Mouse (Mus musculus) C2C12 (cell line): ENCODE data around the gene Amot. TPM values are rescaled to one million over a fixed set of nuclear protein-coding genes. Genes with fewer than 3 reads are reported as not detected.

Experiments used
- H3K27me3 ChIP-seq: one replicate; pipeline ENCODE4 v1.6.1; 2011; ENCODE audit not compliant: control insufficient read depth, insufficient read depth, insufficient read length
- H3K36me3 ChIP-seq: one replicate; pipeline ENCODE4 v1.6.1; 2011; ENCODE audit not compliant: control insufficient read depth, insufficient read depth
- H3K4me3 ChIP-seq: one replicate; pipeline ENCODE4 v1.5.1; 2011; ENCODE audit warnings: mild to moderate bottlenecking, control low read depth; ENCODE audit not compliant: poor library complexity, insufficient read depth, severe bottlenecking
- H3K79me2 ChIP-seq: one replicate; pipeline ENCODE4 v1.6.1; 2011; ENCODE audit not compliant: control insufficient read depth, insufficient read depth
- H3K79me3 ChIP-seq: one replicate; pipeline ENCODE4 v1.6.1; 2011; ENCODE audit warnings: low read depth, control low read depth
- H3ac ChIP-seq: one replicate; pipeline ENCODE3; 2011; ENCODE audit warnings: low read depth; ENCODE audit not compliant: control insufficient read depth, insufficient read length
- CEBPB ChIP-seq: IDR thresholded peaks from one replicate; pipeline ENCODE4 v1.6.1; 2011; ENCODE audit warnings: low read depth, mild to moderate bottlenecking, control low read depth, moderate library complexity
- CTCF ChIP-seq: IDR thresholded peaks from one replicate; pipeline ENCODE4 v1.5.1; 2011; ENCODE audit not compliant: control insufficient read depth, insufficient read depth, insufficient read length
- FOSL1 ChIP-seq: IDR thresholded peaks from one replicate; pipeline ENCODE4 v1.8.0; 2011; ENCODE audit warnings: mild to moderate bottlenecking, low read length; ENCODE audit not compliant: poor library complexity, insufficient read depth, severe bottlenecking
- MAX ChIP-seq: IDR thresholded peaks from one replicate; pipeline ENCODE4 v1.6.1; 2011; ENCODE audit warnings: mild to moderate bottlenecking, control low read depth
- MYOD1 ChIP-seq: IDR thresholded peaks from one replicate; pipeline ENCODE4 v1.6.1; 2011; ENCODE audit warnings: low read depth; ENCODE audit not compliant: control insufficient read depth, insufficient read length
- MYOG ChIP-seq: IDR thresholded peaks from one replicate; pipeline ENCODE4 v1.6.1; 2011; ENCODE audit not compliant: control insufficient read depth, insufficient read length; ENCODE audit errors: extremely low read depth
- USF1 ChIP-seq: IDR thresholded peaks from one replicate; pipeline ENCODE4 v1.6.1; 2011; ENCODE audit warnings: low read depth, mild to moderate bottlenecking, control low read depth, moderate library complexity
- polyA plus RNA-seq: library from polyadenylated mRNA; unstranded; fragments of >200 nt; fragmentation: generic; extraction: Trizol; gene quantifications from one replicate; pipeline ENCODE4 v1.2.1, GENCODE M21; 2012; ENCODE audit warnings: missing spikeins

Amot gene
- polyA plus RNA-seq, 1 experiment: 7.0 TPM

GRCm38 (mm10) chrX:145477003-145477724 lies 27.8 kb downstream of the Amot start:
- no peaks in the 10 kb centered on the region for H3K79me2 ChIP-seq
- TF ChIP-seq MAX (no peak), CTCF (no peak), USF1 (no peak), MYOG (no peak), FOSL1 (no peak), CEBPB (no peak), MYOD1 (no peak)
- no peaks in the 10 kb centered on the region for H3K36me3 ChIP-seq
- H3K4me3 ChIP-seq: no peak overlapping the region
- no peaks in the 10 kb centered on the region for H3K27me3 ChIP-seq
- H3ac ChIP-seq: no peak overlapping the region
- H3K79me3 ChIP-seq: no peaks in the 10 kb centered on the region

GRCm38 (mm10) chrX:145468264-145468663 lies 36.7 kb downstream of the Amot start:
- Histone ChIP-seq H3K27me3 (no peaks in the 10 kb centered on the region), H3K4me3 (no peak overlapping the region), H3K36me3 (peaks cover 5% of the 10 kb centered on the region), H3K79me3 (no peaks in the 10 kb centered on the region), H3ac (no peak overlapping the region), H3K79me2 (no peaks in the 10 kb centered on the region)
- TF ChIP-seq MYOG (no peak), CTCF (no peak), CEBPB (no peak), FOSL1 (no peak), MAX (no peak), USF1 (no peak), MYOD1 (no peak)

DNA sequence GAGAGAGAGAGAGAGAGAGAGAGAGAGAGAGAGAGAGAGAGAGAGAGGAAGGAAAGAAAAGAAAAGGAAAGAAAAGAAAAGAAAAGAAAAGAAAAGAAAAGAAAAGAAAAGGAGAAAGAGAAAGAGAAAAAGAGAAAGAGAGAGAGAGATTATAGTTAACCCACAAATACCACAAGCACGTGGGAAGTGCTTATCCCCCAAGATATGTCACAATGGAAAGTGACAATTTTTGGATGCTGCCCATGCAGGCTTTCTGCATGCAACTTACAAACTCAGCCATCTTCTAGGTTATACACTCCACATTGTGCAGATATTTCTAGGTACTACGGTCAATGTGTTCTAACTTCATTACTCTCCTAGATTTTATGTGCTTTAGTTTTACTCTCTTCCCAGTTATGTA lies 41.5 kb downstream of the Amot start:
- Histone ChIP-seq H3K27me3 (no peaks in the 10 kb centered on the region), H3K36me3 (peaks cover 24% of the 10 kb centered on the region), H3K79me2 (no peaks in the 10 kb centered on the region), H3K79me3 (no peaks in the 10 kb centered on the region), H3ac (no peak overlapping the region), H3K4me3 (no peak overlapping the region)
- TF ChIP-seq FOSL1 (no peak), CEBPB (peak; percentile 18)

DNA sequence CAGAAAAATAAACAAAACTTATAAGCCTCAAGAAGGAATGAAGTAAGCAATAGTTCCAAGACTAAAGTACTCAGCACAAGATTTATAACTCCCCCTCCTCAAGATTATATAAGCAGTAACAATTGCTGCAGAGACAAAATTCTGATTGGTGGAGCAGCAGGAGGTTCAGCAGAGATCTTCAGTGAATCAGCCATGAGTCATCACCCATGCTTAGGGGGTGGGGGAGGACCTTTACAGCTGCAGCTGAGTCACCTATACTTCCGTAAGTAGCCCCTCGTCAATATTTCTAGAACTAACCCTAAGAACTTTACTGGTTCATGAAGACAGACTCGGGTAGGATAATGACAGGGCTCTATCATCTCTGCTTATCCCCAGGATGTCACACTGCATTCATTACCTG lies 43.6 kb downstream of the Amot start:
- Histone ChIP-seq H3K79me2 (no peaks in the 10 kb centered on the region), H3K36me3 (peaks cover 24% of the 10 kb centered on the region), H3K27me3 (no peaks in the 10 kb centered on the region), H3K79me3 (no peaks in the 10 kb centered on the region), H3ac (no peak overlapping the region), H3K4me3 (no peak overlapping the region)
- TF ChIP-seq FOSL1: peak; percentile 83
- no peak for TF ChIP-seq MYOG

DNA sequence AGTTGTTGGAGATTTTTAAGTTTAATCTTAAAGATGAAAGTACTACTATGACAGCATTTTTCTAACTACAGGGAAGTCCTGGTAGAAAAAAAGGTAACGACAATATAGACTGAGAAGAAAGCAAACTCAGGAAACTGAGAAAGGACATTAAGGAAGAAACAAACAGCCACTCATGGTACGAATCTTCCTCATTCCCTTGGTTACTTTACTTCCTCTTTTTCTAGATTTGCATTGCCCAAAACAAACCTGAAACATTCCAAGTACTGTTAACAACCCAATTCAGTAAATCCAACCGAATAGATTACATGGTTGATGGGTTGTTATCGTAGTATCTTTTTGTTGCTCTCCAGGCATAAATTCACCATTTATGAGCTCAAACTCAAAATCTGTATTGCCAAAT lies 48.7 kb downstream of the Amot start:
- Histone ChIP-seq H3K27me3 (no peaks in the 10 kb centered on the region), H3K79me3 (no peaks in the 10 kb centered on the region), H3K79me2 (no peaks in the 10 kb centered on the region), H3K4me3 (no peak overlapping the region), H3K36me3 (peaks cover 19% of the 10 kb centered on the region), H3ac (no peak overlapping the region)
- TF ChIP-seq CTCF (no peak), FOSL1 (no peak), MAX (no peak), MYOG (no peak), USF1 (no peak), CEBPB (no peak), MYOD1 (no peak)

DNA sequence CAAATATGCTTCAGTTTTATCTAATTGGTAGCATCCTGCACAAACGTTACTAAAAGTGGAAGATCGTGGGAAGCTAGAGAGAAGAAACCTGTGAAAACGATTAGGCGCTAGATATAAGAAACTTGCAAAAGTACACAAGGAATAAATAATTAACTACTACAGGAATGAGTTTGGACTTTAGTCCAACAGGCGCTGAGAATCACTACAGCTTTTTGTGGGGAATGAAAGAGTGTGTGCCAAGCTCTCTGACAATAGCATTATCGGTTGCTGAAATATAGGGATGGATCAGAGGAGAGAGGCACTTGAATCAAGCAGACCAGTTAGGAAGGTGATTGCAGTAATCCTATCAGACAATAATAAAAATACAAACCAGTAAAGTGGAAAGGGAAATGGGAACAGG lies 49.4 kb downstream of the Amot start:
- TF ChIP-seq MYOG: no peak
- TF ChIP-seq CEBPB: no peak
- no peak for TF ChIP-seq MYOD1
- no peak for TF ChIP-seq USF1
- no peak for TF ChIP-seq CTCF
- no peak for TF ChIP-seq FOSL1
- no peak for TF ChIP-seq MAX
- H3K27me3 ChIP-seq: no peaks in the 10 kb centered on the region
- no peaks in the 10 kb centered on the region for H3K79me3 ChIP-seq
- H3ac ChIP-seq: no peak overlapping the region
- H3K36me3 ChIP-seq: peaks cover 19% of the 10 kb centered on the region
- H3K79me2 ChIP-seq: no peaks in the 10 kb centered on the region
- H3K4me3 ChIP-seq: no peak overlapping the region
